Mouse (Mus musculus): Measurements from ENCODE around the gene Hoxd10.
A peak's percentile ranks its signal among the peaks of the same experiment; 100 is the strongest.

Hoxd10 gene

DNA sequence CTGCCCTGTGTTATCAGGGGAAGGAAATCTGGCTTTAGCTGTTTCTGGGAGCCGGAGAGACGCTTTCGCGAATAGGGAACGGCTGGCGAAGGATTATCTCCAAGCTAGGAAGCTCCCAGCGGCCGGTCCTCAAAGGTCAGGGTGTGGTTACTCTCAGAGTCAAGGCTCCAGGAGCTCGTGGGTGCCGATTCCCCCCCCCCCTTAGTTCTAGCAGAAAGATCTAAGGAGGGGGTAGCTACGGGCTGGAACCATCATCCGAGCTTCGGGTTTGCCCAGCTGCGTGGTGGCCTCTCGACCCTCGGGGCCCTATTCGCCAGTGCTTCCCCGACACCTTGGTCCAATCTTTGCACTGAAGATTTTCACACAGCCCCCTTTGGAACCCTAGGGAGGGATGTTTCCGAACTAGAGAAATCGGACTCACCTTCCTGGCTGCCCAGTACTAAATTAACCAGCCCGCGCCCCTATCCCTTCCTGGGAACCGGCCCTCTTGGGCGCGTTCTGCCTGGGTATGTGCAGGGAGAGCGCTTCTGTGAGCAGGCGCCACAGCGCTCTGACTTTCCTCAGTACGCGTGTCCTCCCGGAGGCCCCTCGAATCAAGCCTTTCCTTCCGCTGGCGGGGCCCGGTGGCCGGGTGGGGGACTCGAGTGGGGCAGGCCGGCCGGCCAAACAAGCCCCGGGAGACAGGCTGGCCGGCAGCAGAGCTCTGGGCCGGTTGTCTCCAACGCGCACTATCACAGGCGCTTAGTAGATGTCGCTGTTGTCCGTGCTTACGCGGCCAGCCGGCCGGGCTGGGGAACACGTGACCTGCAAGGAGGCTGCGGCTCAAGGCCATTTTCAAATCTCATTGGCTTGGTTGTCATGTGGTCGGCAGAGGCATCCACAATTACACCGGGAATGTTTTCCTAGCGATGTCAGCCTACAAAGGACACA, at the start of gene Hoxd10:
Gene Hoxd10 (plus strand): TSS at position 903 of the 930 bp plus-strand sequence.
- no peak for DNase-seq

- DNase-seq, result no peak
These were observed 49.3 kb upstream of the Hoxd10 start for GRCm38 (mm10) chr2:74642431-74642830.

DNA sequence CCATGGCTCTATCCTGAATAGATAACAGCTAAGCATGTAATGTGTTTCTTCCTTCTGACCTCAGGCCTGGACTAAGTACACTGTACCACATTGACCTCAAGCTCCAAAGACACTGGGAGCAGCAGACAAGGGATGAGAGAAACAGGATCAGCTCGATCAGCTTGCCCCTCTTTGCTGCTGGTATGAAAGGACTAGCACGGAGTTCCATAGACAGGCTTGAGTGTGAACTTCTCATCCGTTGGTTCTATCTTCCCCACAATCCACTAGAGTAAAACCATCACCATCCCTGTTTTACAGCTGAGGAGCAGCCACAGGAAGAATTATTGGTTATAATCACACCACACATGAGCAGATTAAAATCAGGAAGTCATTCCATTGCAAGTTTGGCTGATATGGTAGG, 46.1 kb upstream of the Hoxd10 start:
- no peak for DNase-seq

DNA sequence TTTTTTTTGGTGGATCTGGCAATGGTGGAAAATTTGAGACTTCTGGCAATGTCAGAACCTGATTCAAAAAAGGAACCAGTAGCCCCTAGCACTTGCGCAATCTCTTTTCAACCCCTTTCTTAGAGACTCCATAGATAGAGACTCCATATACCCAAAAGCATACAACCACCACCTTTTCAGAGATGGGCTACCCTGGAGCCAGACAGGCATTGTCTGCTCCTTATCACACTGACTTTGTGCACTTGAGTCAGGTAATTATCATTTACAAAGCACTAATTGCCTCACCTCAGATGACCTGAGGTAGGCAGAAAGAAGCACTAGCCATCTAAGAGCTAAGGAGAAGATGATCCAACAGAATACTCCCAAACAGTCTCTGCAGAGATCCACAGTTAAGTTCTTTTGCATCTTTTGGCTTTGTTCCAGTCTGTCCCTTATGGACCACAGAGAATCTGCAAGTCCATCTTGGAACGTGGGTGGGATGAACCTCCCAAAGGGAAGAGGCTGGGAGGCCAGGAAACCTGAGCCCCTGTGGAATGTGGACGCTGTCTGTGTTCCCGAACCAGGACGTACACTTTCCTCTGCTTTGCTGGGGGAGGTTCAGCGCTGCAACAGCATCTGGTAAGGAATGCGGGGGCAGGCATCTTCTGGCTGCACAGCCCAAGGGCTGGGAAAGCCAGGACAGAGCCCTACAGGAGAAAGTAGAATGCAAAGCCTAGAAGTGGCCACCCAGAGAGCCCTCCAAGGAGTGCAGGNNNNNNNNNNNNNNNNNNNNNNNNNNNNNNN, 44.5 kb upstream of the Hoxd10 start:
- no peak for DNase-seq

- peak in 1 of 2 experiments; percentile 4 for DNase-seq
These were observed 38.8 kb upstream of the Hoxd10 start for GRCm38 (mm10) chr2:74652996-74653340.

GRCm38 (mm10) chr2:74653781-74654535, 37.8 kb upstream of the Hoxd10 start:
- peak; percentile 12 to 40 for DNase-seq

DNA sequence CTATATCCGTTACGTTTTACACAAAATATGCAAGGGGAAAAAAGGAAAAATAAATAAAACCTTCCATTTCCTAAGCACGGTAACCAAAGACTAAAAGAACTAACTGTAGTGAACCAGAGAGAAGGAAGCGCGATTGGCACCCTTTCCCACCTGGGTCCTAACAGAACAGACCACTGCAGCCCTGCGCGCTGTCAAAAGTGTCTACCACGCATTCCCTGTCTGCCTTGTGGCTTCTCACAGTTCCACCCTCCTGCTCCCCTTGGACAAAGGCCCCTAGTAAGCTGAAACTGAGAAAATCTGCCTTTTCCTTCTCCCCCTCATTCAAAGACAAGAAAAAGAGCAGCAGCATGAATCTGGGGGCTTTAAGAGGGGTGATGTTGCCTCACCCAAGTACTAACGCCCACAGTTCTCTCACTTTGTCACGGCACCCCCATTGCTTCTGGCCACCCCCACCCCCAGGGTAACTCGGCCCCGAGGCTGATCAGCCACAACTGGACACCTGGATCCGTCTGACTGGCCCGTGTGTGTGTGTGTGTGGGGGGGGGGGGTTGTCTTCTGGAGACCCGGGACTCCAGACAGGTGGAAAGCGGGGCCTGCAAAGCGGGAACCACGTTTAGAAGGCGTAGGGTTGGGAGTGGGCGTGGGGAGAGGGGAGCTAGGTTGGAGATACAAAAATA, 36.8 kb upstream of the Hoxd10 start:
- DNase-seq, result peak; percentile 5 to 8

GRCm38 (mm10) chr2:74655420-74655781, 36.3 kb upstream of the Hoxd10 start:
- DNase-seq, result peak; percentile 28 to 48

DNA sequence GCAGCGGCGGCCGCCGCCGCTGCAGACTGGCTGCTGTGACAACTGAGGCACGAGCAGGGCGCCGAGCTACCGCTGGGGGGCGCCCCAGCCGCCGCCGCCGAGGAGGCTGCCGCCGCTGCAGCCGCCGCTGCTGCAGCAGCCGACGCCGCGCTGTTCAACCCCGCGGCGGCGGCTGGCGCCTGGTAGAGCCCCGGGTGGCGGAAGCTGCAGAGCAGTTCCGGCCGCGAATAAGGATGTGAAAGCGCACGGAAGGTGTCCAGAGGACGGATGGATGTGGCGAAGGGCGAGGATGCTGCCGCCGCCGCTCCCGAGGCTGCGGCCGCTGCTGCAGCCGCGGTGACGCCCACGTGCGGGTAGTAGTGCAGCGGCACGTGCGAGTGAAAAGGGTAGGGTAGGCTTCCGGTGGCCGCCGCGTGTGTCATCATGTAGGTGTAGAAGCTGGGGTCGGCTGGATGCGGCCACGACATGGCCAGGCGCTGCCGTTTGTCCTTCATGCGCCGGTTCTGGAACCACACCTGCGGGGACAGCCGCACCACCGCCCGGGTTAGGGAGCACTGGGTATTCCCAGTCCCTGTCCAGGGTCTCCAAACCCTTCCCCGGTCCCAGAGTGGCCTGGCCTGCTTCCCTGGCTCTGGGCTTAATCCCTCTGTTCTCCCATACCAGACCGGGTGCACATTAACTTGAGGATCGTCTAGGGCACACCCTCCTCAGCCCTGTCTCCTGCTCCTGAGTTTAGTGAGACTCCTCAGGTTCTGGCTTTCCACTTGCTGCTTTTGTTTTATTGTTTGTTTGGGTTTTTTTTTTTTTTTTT, 35.7 kb upstream of the Hoxd10 start:
- peak; percentile 19 to 41 for DNase-seq

DNA sequence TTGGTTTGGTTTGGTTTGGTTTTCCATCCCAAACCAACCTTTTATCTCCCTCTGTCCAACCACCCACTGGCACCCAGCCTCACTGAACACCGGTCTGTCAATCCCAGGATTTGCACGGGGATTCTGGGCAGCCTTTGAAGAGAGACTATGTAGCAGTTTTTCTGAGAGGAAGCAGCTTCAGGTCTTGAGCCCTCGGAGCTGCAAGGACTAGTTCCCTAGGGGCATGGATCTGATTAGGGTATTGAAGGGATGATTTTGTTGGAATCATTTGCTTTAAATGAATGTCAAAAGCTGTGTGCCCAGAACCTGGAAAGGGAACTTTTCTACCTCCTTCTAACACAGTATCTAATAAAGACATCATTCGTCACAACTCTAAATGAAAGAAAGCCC, 35.1 kb upstream of the Hoxd10 start:
- DNase-seq, result peak in 1 of 2 experiments; percentile 31

DNA sequence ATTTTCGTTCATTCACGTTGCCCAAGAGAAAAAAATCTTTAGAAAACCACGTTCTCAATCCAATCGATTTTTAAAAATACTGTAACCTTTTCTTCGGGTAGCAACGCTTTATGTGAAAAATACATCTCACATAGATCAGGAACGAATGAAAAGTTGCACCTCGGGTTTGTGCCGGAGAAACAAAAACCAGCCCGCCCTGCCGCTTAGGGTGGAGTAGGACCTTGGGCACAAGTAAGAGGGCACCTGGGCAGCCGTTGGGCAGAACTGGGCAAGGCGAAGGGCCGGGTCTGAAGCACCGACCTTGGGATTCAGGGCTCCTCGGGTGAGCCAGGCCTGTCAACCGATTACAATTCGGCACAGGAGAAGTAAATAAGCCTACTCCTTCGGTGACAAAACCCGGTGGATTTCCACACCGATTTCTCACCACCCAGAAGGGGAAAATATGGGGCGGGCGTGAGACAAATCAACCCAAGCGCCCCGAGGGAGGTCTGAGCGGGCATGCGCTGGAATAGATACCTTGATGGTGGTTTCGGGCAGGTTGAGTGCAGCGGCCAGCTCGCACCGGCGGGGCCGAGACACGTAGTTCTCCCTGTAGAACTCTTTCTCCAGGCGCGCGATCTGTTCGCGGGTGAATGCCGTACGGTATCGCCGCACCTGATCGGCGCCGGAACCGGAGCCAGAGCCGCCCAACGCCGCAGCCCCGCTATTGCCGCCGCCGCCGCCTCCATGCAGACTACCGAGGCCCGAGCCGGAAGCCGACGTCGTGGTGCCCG, 34.3 kb upstream of the Hoxd10 start:
- peak; percentile 35 to 54 for DNase-seq

DNA sequence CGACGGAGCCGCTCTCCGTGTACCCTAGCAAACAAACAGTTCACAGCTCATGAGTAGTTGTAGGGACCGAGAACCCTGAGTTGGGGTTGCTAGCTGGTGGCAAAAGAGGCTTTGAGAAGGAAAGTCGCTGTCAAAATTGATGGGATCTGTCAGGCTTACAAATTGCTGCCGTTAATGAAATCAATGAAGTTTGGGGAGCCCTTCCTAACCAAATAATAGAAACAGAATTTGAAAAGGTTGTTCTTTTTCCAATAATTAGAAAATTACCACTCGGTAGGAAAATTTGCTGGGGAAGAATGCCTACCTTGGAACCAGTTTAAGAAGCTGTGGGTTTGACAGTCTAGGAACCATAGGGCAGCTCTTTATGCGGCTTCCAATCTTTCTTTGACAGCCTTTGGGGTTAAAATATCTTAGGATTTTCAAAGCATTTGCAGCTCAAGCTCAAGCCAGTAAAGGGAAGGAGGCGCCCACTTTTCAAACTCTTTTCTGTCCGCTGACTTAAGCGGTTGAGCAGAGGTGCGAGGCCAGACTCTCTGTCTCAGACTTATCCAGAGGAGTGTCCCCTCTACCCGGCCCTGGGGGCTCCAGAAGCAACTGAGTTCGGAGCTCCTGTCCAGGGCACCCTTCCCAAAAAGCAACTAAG, 33.6 kb upstream of the Hoxd10 start:
- DNase-seq, result peak; percentile 16 to 35

GRCm38 (mm10) chr2:74658667-74659371, 32.9 kb upstream of the Hoxd10 start:
- peak; percentile 25 to 48 for DNase-seq

DNA sequence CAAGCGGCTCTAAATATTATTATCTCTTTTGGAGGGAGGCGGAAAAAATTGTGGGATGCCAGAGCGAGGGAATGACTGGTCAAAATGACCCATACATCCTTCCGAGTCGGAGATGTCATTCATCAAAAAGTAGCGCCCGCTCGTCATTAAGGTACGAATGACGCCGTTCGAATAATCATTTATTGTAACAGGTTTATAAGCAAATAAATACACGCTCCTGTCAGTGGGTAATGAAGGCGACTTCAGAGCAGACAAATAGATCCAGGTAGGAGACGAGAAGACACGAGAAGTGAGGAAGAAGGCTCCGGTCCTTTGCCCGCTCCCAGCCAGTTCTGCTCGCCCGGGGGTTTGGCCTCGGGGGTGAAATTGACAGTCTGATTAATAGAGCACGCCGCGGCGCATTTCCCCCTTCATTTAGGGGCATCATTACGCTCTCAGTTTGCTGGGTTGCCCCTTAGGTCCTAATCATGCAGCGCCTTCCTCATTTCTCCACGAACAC, 32.2 kb upstream of the Hoxd10 start, which contains the start of gene Evx2:
Gene Evx2 (minus strand): TSS at position 51 of the 499 bp plus-strand sequence.
- DNase-seq, result peak; percentile 17 to 42

- peak in 1 of 2 experiments; percentile 19 for DNase-seq
These were observed 31.0 kb upstream of the Hoxd10 start for GRCm38 (mm10) chr2:74660421-74661375.

- peak; percentile 62 to 70 for DNase-seq
These were observed 30.0 kb upstream of the Hoxd10 start for GRCm38 (mm10) chr2:74661685-74662084.

DNA sequence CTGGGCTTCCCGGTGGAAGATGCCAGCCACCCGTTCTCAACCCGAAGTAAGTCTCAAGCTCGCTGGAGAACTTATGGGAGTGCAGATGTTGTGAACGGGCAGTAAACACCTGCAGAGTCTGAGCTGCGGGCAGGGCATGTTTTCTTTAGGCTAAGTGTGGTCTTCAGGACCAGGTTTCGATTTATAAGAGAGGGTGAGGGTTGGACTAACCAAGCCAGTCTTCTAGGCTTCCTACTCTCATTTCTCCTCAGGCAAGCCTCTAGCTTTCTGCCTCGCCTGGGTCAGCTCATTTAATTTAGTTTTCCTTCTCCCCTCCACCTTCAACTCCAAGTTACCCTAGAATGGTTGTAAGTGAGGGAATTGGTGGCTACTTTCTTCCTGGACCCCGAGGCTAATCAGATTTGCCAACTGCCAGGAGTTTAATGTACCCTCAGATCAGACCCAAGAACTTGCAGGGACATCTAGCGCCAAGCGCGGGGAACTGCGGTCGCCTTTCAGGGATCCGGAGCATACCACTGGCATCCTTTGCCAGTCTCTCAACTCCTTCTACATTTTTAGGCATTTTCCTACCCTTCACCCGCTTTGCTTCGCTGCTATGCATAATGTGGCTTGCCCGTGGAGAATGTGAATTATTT, 28.3 kb upstream of the Hoxd10 start:
- peak; percentile 81 to 82 for DNase-seq

GRCm38 (mm10) chr2:74666411-74666810, 25.3 kb upstream of the Hoxd10 start:
- no peak for DNase-seq
